Mouse (Mus musculus) kidney, postnatal 25 days (tissue): ENCODE data around the gene Ppfia1.

Experiments used
- DNase-seq, 2 experiments: peaks; one replicate each; pipeline ENCODE4 v3.0.0; 2021; ENCODE audit warnings: mixed read lengths in 2 of 2

Ppfia1 gene

DNA sequence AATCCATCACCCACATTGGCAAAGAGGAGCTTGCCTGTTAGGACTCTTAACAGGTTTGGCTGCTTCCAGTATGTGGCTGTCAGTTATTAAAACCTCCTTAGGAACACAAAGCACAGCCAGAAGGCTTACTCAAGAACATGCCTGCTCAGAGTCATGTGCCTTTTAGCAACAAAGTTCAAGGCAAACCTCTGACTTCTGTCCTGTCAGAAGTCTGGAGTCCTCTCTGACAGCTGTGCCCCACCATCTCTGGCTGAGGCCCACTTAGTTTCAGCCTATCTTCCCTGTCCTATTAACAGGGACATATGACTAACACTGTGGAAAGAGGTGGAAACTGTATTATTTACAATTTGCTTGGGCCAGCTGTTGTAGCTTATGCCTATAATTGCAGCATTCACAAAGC, 73.2 kb downstream of the Ppfia1 start:
- DNase-seq = no peak

- no peak for DNase-seq
These were observed 74.0 kb downstream of the Ppfia1 start for GRCm38 (mm10) chr7:144479569-144479968.

- peak; percentile 74 to 88 for DNase-seq
These were observed 77.8 kb downstream of the Ppfia1 start for GRCm38 (mm10) chr7:144475741-144476140.

DNA sequence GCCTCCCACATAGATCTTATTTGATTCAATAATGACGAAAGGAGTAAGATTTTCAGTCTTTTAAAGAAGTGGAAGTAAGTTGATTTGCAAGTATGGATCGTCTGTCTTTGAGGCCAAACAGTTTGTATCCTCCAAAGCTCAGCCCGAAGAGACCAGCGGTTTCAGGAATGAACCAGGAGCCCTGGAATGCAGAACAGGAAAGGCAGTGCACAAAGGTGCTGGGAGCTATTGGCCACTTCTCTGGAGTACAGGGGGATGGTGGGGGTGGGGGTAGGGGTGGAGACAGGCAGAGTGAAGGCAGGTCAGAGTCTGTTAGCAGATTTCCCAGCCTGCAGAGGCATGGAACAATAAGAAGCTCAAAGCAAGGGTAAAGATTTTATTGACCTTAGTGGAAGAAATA, 80.0 kb downstream of the Ppfia1 start:
- DNase-seq = peak in 1 of 2 experiments; percentile 61

DNA sequence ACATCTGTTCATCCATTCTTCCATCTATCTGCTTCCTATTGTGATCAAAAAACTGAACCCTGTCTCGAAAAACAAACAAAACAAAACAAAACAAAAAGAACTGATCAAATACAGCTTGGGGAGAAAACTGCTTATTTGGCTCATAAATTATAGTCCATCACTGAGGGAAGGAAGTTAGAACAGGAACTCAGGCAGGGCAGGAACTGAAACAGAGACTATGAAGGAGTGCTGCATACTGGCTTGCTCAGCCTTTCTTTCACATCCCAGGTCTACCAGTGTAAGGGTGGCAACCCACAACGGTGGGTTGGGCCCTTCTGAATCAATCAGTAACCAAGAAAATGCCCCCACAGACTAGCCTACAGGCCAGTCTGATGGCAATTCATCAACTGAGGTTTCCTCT, 82.4 kb downstream of the Ppfia1 start:
- DNase-seq = no peak

- DNase-seq = peak; percentile 93 to 96
These were observed 82.9 kb downstream of the Ppfia1 start, which contains the start of gene Cttn for GRCm38 (mm10) chr7:144470545-144471059. Gene Cttn (minus strand): TSS chr7:144471009.

GRCm38 (mm10) chr7:144469908-144470544, 83.5 kb downstream of the Ppfia1 start:
- DNase-seq = peak in 1 of 2 experiments; percentile 40

DNA sequence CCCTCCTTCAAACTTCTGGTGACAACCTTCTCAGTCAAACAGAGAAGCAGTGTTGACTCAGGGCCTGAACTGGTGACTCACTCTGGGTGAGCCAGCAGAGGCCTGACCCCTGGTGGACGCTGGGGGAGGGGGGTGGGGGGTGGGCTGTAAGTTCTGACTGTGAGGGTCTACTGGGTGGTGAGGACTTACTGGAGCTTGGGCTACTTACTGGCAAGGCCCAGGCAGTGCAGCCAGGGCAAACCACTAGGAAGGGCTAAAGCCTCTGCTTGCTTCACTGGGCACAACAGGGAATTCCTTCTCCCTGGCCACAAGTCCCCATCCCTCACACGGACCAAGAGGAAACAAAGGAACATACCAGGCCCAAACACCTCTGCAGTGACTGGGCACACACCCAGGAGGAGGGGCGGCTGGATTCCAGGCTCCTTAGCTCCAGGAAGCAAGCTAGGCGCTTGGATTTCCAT, 84.3 kb downstream of the Ppfia1 start:
- peak; percentile 77 to 84 for DNase-seq

DNA sequence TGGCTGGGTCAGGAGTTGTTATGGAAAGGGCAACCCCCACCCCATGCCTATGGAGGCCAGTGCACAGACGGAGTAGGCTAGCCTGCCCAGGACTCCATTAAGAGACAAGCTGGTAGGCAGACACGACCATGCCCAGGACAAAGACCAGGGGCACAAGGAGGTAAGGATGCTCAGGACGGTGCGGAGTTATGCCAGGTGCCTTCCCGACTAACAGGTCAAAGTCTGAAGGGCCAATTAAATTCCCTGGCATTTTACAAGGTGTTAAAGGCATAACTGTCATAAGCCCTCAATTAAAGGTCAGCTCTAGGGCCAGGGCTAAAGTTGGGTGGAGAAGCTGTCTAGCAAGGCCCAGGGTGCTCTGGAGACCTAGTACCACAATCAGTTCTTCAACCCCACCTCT, 84.8 kb downstream of the Ppfia1 start:
- DNase-seq = peak in 1 of 2 experiments; percentile 43

DNA sequence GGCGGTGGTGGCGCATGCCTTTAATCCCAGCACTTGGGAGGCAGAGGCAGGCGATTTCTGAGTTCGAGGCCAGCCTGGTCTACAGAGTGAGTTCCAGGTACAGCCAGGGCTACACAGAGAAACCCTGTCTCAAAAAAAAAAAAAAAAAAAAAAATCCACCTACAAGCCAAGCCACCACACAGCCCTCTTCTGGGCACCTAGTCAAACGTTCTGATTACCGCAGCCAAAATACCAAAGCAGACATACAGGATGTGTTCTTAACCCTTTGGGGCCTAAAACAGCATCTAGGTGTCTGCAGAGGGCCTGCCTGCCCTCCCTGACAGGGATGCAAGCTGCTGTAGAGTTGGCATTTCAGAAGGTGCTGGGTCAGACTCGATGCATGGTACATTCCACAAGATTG, 91.0 kb downstream of the Ppfia1 start:
- DNase-seq = no peak

- no peak for DNase-seq
These were observed 92.2 kb downstream of the Ppfia1 start for GRCm38 (mm10) chr7:144461246-144461902.

- DNase-seq = no peak
These were observed 94.6 kb downstream of the Ppfia1 start for GRCm38 (mm10) chr7:144458881-144459280.

GRCm38 (mm10) chr7:144450661-144451060, 102.9 kb downstream of the Ppfia1 start:
- no peak for DNase-seq

DNA sequence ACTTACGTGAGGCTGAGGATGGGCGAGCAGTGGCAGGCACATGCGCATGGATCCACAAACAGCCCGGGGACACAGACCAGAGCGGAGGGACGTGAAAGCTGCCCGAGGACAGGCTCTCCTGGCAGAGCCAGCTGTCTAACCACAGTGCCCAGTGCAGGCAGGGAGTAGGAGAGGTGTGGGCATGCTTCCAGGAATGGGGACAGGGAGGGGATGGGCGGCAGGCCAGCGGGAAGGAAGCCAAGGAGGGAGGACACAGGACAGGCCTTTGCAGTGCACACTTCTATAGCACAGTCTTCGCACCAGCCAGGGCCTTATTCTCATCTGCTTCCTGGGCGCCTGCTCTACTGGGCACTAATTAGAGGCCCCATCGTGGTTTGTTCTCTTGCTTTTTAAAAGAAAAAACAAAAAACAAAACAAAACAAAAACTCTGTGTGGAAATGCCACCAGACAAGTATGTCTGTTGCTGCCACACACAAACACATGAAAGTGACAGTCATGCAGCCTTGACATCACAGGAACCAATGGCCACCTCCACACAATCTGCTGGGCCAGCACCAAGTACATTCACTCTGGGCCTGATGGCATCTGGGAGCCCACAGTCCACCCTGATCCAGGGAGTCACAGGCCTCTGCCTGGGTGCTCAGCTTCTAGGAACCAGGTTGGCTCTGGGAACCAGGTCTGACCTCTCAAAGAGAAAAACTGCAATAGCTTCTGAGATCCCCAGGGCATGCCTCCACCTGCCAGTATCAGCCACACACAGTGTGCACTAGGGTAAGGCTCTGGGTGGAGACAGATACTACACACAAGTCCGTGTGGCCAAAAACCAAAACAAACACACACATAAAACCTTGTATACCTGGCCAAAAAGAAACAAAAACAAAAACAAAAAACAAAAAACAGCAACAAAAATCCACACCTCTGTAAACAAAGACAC, 103.6 kb downstream of the Ppfia1 start:
- peak; percentile 90 for DNase-seq

DNA sequence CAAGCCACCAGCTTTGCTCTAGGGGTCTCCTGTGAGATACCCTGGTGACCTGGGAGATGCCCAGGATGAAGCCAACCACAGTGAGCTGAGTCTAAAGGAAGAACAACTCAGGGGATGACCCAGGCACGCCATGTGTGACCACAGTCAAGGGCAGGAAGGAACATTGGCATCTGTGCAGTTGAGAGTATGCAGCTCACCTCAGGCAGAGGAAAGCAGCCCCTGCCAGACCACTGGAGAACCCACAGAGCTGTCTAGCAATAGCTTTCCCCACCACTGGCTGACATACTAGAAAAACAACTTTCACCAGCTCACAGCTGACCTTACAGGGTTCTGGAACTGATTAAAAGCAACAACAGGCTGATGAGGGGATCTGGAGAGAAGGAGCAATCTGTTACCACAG, 105.3 kb downstream of the Ppfia1 start:
- DNase-seq = no peak

- DNase-seq = no peak
These were observed 106.4 kb downstream of the Ppfia1 start for GRCm38 (mm10) chr7:144447146-144447545.

DNA sequence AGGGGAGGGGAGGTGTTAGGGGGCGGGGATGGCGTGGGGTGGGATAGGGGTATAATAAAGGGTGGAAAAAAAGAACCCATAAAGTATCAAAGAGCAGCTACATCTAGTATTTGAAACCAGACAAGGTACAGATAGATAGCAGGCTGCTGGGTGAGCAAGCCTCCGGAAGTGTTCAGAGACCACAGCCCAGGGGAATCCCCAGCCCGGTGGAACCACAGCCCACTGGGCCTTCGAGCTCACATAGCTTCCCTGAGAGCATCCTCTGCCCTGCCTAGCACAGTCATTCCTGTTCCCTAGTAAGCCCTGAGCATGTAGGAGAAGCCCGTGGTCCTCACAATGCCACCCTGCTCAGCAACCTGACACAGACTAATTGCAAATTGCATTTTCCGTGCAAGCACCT, 108.7 kb downstream of the Ppfia1 start:
- no peak for DNase-seq

GRCm38 (mm10) chr7:144441976-144442375, 111.6 kb downstream of the Ppfia1 start:
- no peak for DNase-seq

GRCm38 (mm10) chr7:144441466-144441865, 112.1 kb downstream of the Ppfia1 start:
- DNase-seq = no peak

DNA sequence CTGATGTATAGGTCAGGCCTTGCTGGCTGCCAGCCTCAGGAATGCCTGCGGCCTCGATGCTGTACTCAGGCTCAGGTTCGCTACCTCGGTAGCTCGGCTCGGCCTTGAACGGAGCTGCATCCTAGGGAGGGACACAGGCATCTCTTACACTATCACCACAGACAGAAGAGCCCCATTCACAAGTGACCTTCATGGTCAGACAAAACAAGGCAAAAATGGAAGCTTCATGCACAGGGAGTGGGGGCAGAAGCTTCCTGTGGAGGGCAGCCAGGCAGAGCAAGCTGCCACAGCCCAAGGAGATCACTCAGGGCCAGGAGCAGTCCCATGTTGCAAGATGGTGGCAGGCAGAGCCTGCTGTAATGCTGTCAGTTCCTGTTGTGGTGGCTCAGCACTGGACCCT, 114.7 kb downstream of the Ppfia1 start:
- no peak for DNase-seq

DNA sequence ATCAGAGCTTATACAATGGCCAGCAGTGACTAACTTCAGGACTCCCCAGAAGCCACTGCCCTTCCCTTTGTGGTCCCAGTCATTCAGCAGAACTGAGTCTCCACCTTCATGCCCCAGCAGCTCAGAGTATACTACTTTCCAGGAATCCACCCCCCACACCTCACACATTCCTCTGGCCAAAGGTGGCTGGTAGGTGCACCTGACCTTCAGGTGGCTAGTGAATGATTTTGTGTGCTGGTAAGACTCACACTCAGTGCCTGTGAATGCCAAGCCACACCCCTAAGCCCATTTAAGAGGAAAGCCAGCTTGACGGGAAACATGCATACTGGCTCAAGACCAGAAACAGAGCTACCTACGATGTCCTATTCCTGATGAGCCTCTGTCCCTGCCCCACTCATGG, 120.6 kb downstream of the Ppfia1 start:
- DNase-seq = peak; percentile 36 to 57

- no peak for DNase-seq
These were observed 126.1 kb downstream of the Ppfia1 start for GRCm38 (mm10) chr7:144427460-144427859.
